Mouse (Mus musculus) CH12.LX (cell line): Measurements from ENCODE around the gene Olfr808. TPM values are rescaled to one million over a fixed set of nuclear protein-coding genes. Genes with fewer than 3 reads are reported as not detected.

Experiments
- DNase-seq: peaks from one replicate; pipeline ENCODE4 v3.0.0-alpha.2; 2013; ENCODE audit errors: extremely low read depth
- H3K27ac ChIP-seq: 2 replicates; pipeline ENCODE4 v1.5.1; 2012; ENCODE audit warnings: low read depth, mild to moderate bottlenecking, control low read depth, moderate library complexity; ENCODE audit not compliant: insufficient read depth
- H3K27me3 ChIP-seq: replicated peaks from 2 replicates; pipeline ENCODE3; 2012; ENCODE audit warnings: inconsistent platforms
- H3K36me3 ChIP-seq, 2 experiments: replicated peaks in 1 of 2; 2 replicates each; pipeline versions ENCODE3 to v1.6.1; 2012; ENCODE audit warnings: inconsistent platforms in 1 of 2, low read length in 1 of 2, mild to moderate bottlenecking in 1 of 2, mixed read lengths in 1 of 2, moderate library complexity in 1 of 2; ENCODE audit not compliant: control insufficient read depth in 1 of 2, insufficient read depth in 1 of 2
- H3K4me1 ChIP-seq, 2 experiments: 2 replicates each; pipeline ENCODE4 v1.6.1; 2012; ENCODE audit warnings: inconsistent platforms in 1 of 2, moderate library complexity in 1 of 2; ENCODE audit not compliant: insufficient read depth in 2 of 2, control insufficient read depth in 1 of 2
- H3K4me2 ChIP-seq: 2 replicates; pipeline ENCODE4 v1.6.1; 2012; ENCODE audit warnings: low read depth, mild to moderate bottlenecking, control low read depth; ENCODE audit not compliant: poor library complexity, insufficient read depth, severe bottlenecking
- H3K4me3 ChIP-seq, 3 experiments: fragments of 150-350 bp in 1 of 3; sonication (generic) in 1 of 3; replicated peaks in 1 of 3; 2 replicates each; pipeline versions ENCODE3 to v1.5.1; 2011 to 2012; ENCODE audit warnings: low read depth in 2 of 3, low read length in 2 of 3, mild to moderate bottlenecking in 2 of 3, moderate library complexity in 2 of 3, control low read depth in 1 of 3, improper control_type of control experiment in 1 of 3, inconsistent platforms in 1 of 3, mixed read lengths in 1 of 3; ENCODE audit not compliant: poor library complexity in 1 of 3
- H3K79me2 ChIP-seq: replicated peaks from 2 replicates; pipeline ENCODE4 v1.6.1; 2012; ENCODE audit warnings: mild to moderate bottlenecking, moderate library complexity; ENCODE audit not compliant: control insufficient read depth, poor library complexity, insufficient read depth, severe bottlenecking; ENCODE audit errors: extremely low read depth
- H3K9ac ChIP-seq: 2 replicates; pipeline ENCODE4 v1.6.1; 2012; ENCODE audit warnings: low read depth, mild to moderate bottlenecking, control low read depth, moderate library complexity; ENCODE audit not compliant: insufficient read depth
- H3K9me3 ChIP-seq: replicated peaks from 2 replicates; pipeline ENCODE3; 2012; ENCODE audit warnings: low read length, inconsistent platforms, mixed read lengths
- CTCF ChIP-seq, 2 experiments: IDR thresholded peaks in 1 of 2; conservative IDR thresholded peaks in 1 of 2; 2 replicates each; pipeline ENCODE4 v1.5.1; 2011 to 2012; ENCODE audit warnings: low read depth in 2 of 2, low read length in 2 of 2, improper control_type of control experiment in 1 of 2, inconsistent platforms in 1 of 2, mild to moderate bottlenecking in 1 of 2, moderate library complexity in 1 of 2
- ELF1 ChIP-seq: IDR thresholded peaks from 2 replicates; pipeline ENCODE4 v1.6.1; 2014; ENCODE audit warnings: low read depth, mild to moderate bottlenecking, inconsistent platforms, low read length, improper control_type of control experiment
- ETS1 ChIP-seq: conservative IDR thresholded peaks from 2 replicates; pipeline ENCODE4 v1.6.1; 2012; ENCODE audit warnings: low read depth, mild to moderate bottlenecking, inconsistent platforms, low read length, improper control_type of control experiment, moderate library complexity
- GABPA ChIP-seq: IDR thresholded peaks from 2 replicates; pipeline ENCODE4 v1.6.1; 2012; ENCODE audit warnings: low read depth, low read length, improper control_type of control experiment, inconsistent platforms; ENCODE audit not compliant: insufficient replicate concordance
- HCFC1 ChIP-seq: IDR thresholded peaks from 2 replicates; pipeline ENCODE4 v1.6.1; 2012; ENCODE audit warnings: low read depth, mild to moderate bottlenecking, inconsistent platforms, low read length, improper control_type of control experiment
- JUN ChIP-seq: IDR thresholded peaks from 2 replicates; pipeline ENCODE4 v1.6.1; 2011; ENCODE audit warnings: low read depth, mild to moderate bottlenecking, low read length, improper control_type of control experiment, moderate library complexity; ENCODE audit not compliant: insufficient read depth
- KAT2A ChIP-seq: IDR thresholded peaks from 2 replicates; pipeline ENCODE4 v1.6.1; 2012; ENCODE audit warnings: low read length, improper control_type of control experiment, inconsistent platforms; ENCODE audit not compliant: insufficient replicate concordance
- MAFK ChIP-seq: IDR thresholded peaks from 2 replicates; pipeline ENCODE4 v1.6.1; 2011; ENCODE audit warnings: low read length, improper control_type of control experiment; ENCODE audit not compliant: insufficient replicate concordance
- MEF2A ChIP-seq: IDR thresholded peaks from 2 replicates; pipeline ENCODE4 v1.6.1; 2014; ENCODE audit warnings: low read depth, mild to moderate bottlenecking, inconsistent platforms, low read length, improper control_type of control experiment, borderline replicate concordance
- MXI1 ChIP-seq: IDR thresholded peaks from 2 replicates; pipeline ENCODE4 v1.6.1; 2011; ENCODE audit warnings: mild to moderate bottlenecking, low read depth, low read length, improper control_type of control experiment
- NELFE ChIP-seq: IDR thresholded peaks from 2 replicates; pipeline ENCODE4 v1.6.1; 2011; ENCODE audit warnings: low read depth, low read length, improper control_type of control experiment
- NRF1 ChIP-seq: IDR thresholded peaks from 2 replicates; pipeline ENCODE4 v1.6.1; 2014; ENCODE audit warnings: low read depth, mild to moderate bottlenecking, inconsistent platforms, low read length, improper control_type of control experiment, moderate library complexity
- PAX5 ChIP-seq: IDR thresholded peaks from 2 replicates; pipeline ENCODE4 v1.6.1; 2012; ENCODE audit warnings: low read length, inconsistent platforms, mixed read lengths
- POLR2A ChIP-seq: IDR thresholded peaks from 2 replicates; pipeline ENCODE4 v1.6.1; 2011; ENCODE audit warnings: low read depth, mild to moderate bottlenecking, improper control_type of control experiment, low read length
- RAD21 ChIP-seq: IDR thresholded peaks from 2 replicates; pipeline ENCODE4 v1.6.1; 2011; ENCODE audit warnings: low read depth, mild to moderate bottlenecking, low read length, improper control_type of control experiment, moderate library complexity
- SIN3A ChIP-seq: IDR thresholded peaks from 2 replicates; pipeline ENCODE4 v1.6.1; 2012; ENCODE audit warnings: low read length, improper control_type of control experiment, inconsistent platforms
- SMC3 ChIP-seq: IDR thresholded peaks from 2 replicates; pipeline ENCODE4 v1.6.1; 2011; ENCODE audit warnings: low read depth, low read length, improper control_type of control experiment
- TCF12 ChIP-seq: IDR thresholded peaks from 2 replicates; pipeline ENCODE4 v1.6.1; 2014; ENCODE audit warnings: low read depth, mild to moderate bottlenecking, inconsistent platforms, low read length, improper control_type of control experiment
- USF1 ChIP-seq: IDR thresholded peaks from 2 replicates; pipeline ENCODE4 v1.6.1; 2014; ENCODE audit warnings: low read depth, mild to moderate bottlenecking, inconsistent platforms, low read length, improper control_type of control experiment
- USF2 ChIP-seq: conservative IDR thresholded peaks from 2 replicates; pipeline ENCODE4 v1.6.1; 2011; ENCODE audit warnings: low read depth, low read length, improper control_type of control experiment
- ZKSCAN1 ChIP-seq: IDR thresholded peaks from 2 replicates; pipeline ENCODE4 v1.6.1; 2012; ENCODE audit warnings: low read depth, inconsistent platforms, low read length, improper control_type of control experiment, borderline replicate concordance
- ZNF384 ChIP-seq: IDR thresholded peaks from 2 replicates; pipeline ENCODE4 v1.6.1; 2012; ENCODE audit warnings: low read depth, low read length, improper control_type of control experiment, inconsistent platforms
- dilution Hi-C: fragments of 300-500 bp; cut with MboI; formaldehyde crosslinking; loops from 2 replicates; pipeline ENCODE4 v1.14.3; 2020; ENCODE audit warnings: low sequenced_read_pairs; ENCODE audit not compliant: extremely low pct_unique_long_range_greater_than_20kb, extremely low pct_ligation_motif_present
- in situ Hi-C: fragments of 300-500 bp; cut with MboI; formaldehyde crosslinking; loops from 3 replicates; pipeline ENCODE4 v1.14.3; 2019; ENCODE audit warnings: low sequenced_read_pairs, low pct_ligation_motif_present, low pct_unique_long_range_greater_than_20kb, mixed read lengths
- polyA plus RNA-seq: library from polyadenylated mRNA; unstranded; fragments of >175 nt; gene quantifications from 2 replicates; pipeline ENCODE4 v1.2.1, GENCODE M21; 2012; ENCODE audit warnings: low read depth; ENCODE audit not compliant: insufficient read length
- total RNA-seq, 2 experiments: library from RNA; depleted of rRNA; stranded (reverse); fragments of 300-350 nt in 1 of 2; fragments of >200 nt in 1 of 2; gene quantifications; 2 replicates each; pipeline ENCODE4 v1.2.3; 2012 to 2014

The Olfr808 gene
- total RNA-seq (2012; rRNA removed) (not detected in 2 replicates), total RNA-seq (2014; rRNA removed) (not detected in 2 replicates), polyA plus RNA-seq (not detected in 2 replicates)

DNA sequence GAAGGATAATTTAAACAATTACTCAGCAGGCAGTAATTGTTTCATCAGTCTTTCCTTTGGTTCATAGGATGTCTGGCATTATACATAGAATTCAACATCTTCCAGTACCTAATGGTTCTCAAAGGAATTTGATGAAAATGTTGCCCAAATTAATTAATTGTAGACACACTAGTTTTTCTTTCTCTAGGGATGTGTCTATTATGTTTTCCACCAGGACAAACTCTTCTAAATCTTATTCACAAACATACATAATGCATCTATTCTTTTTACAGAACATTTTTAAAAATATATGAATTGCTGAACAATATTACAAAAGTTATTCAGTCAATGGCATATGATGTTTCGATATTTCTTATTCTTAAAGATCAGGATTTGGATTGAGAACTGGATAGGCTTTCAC is at the start of gene Olfr808:
Gene Olfr808, plus strand, starts transcription at position 301 of the 400 bp plus-strand sequence.
- dilution Hi-C loops: no loop called here

DNA sequence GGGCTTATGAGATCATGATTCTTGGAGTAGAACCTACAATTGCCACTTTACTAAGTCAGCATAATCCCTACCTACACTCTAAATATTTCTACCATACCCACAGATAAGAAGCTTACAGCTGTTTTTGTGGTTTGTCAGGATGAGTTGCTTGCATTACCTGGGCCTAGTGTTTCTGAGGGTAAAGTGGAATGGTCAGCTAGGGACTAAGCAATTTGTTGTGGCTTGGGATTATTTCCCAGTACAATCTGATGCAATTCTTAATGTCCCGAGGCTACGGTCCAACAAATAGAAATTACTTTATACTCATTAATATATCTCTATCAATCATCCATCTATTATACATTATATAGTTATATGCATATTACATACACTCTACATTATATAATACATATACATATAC is 36.0 kb upstream of the Olfr808 start, which contains the start of gene Olfr805:
Gene Olfr805, minus strand, starts transcription at position 101 of the 400 bp plus-strand sequence.
- no peak within 1 kb of the TSS for H3K4me2 ChIP-seq
- no peak within 1 kb of the TSS for H3K27ac ChIP-seq
- H3K4me1 ChIP-seq: no peaks in the 10 kb centered on the region
- no peak for DNase-seq
- H3K36me3 ChIP-seq: no peaks in the 10 kb centered on the region
- no peak within 1 kb of the TSS for H3K4me3 ChIP-seq
- TF ChIP-seq KAT2A: no peak
- no peak for TF ChIP-seq MAFK
- TF ChIP-seq MEF2A: no peak
- TF ChIP-seq ZKSCAN1: no peak
- no peak for TF ChIP-seq MXI1
- no peak for TF ChIP-seq JUN
- no peak for TF ChIP-seq ELF1
- no peak for TF ChIP-seq ZNF384
- no peak for TF ChIP-seq NRF1
- no peak for TF ChIP-seq SIN3A
- TF ChIP-seq RAD21: no peak
- no peak for TF ChIP-seq NELFE
- no peak for TF ChIP-seq PAX5
- TF ChIP-seq TCF12: no peak
- TF ChIP-seq SMC3: no peak
- TF ChIP-seq POLR2A: no peak
- H3K9me3 ChIP-seq: no peaks in the 10 kb centered on the region
- no peaks in the 10 kb centered on the region for H3K79me2 ChIP-seq
- in situ Hi-C loops (no loop called here), dilution Hi-C loops (no loop called here)
- no peaks in the 10 kb centered on the region for H3K27me3 ChIP-seq
- no peak within 1 kb of the TSS for H3K9ac ChIP-seq

More for the DNA sequence above, at the start of gene Olfr808:
- H3K4me1 ChIP-seq: no peaks in the 10 kb centered on the region
- H3K4me3 ChIP-seq: no peak within 1 kb of the TSS
- in situ Hi-C loops: no loop called here
- no peaks in the 10 kb centered on the region for H3K27me3 ChIP-seq
- H3K36me3 ChIP-seq: no peaks in the 10 kb centered on the region
- H3K9ac ChIP-seq: no peak within 1 kb of the TSS
- no peak within 1 kb of the TSS for H3K27ac ChIP-seq
- DNase-seq: no peak
- H3K9me3 ChIP-seq: no peaks in the 10 kb centered on the region
- TF ChIP-seq MAFK (no peak), USF2 (no peak), CTCF (conservative IDR thresholded peaks at IDR 0.05 in 1 of 2, IDR thresholded peaks at IDR 0.05 in 1 of 2; ENCODE audit: low read depth in 2 of 2, low read length in 2 of 2) (no peak), ZNF384 (no peak), ETS1 (no peak), NELFE (no peak), ZKSCAN1 (no peak), HCFC1 (no peak), GABPA (no peak), PAX5 (no peak), USF1 (no peak)
- no peak within 1 kb of the TSS for H3K4me2 ChIP-seq
- no peaks in the 10 kb centered on the region for H3K79me2 ChIP-seq
